Mouse (Mus musculus): ENCODE measurements around the gene Dusp9. TPM values are rescaled to one million over a fixed set of nuclear protein-coding genes. Genes with fewer than 3 reads are reported as not detected.

Dusp9 gene
- total and polyA plus RNA-seq, 3 experiments: 4.7 to 5.2 TPM; not detected in 1

DNA sequence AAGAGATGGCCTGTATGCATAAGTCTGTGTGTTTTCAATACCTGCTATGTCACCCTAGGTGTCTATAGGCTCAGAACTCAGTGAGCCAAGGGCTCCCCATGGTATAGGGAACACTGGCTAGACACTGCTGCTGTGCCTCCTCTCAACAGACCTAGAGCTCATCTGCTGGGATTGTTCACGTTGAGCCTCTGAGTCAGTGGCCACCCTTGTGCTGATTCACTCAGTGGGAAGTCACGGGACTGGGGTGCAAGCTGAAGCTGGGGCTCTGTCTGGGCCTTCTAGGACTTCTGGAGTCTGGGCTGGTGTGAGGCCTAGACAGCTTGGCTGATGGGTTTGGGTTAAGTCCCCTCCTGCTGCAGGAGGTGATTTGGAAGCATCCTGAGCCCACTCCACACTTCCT, 36.0 kb downstream of the Dusp9 start:
- no peak for DNase-seq (ENCODE audit: low read depth, low spot score)
- Histone ChIP-seq H3K27ac (ENCODE audit: control insufficient read depth, low read depth, low read length) (no peak overlapping the region), H3K4me3 (ENCODE audit: control insufficient read depth in 1 of 2, insufficient read depth in 1 of 2, low read depth in 2 of 2, low read length in 2 of 2) (no peak overlapping the region), H3K9me3 (replicated peaks; ENCODE audit: insufficient read depth, low read length) (no peaks in the 10 kb centered on the region), H3K36me3 (ENCODE audit: control insufficient read depth in 1 of 2, insufficient read depth in 2 of 2, low read length in 2 of 2) (no peaks in the 10 kb centered on the region), H3K79me2 (ENCODE audit: control insufficient read depth, insufficient read depth, low read length, poor library complexity) (no peaks in the 10 kb centered on the region; the same call in 1 of the 2 replicates), H3K27me3 (ENCODE audit: control insufficient read depth in 1 of 2, insufficient read depth in 2 of 2, low read length in 2 of 2) (no peaks in the 10 kb centered on the region), H3K9ac (ENCODE audit: control insufficient read depth, low read depth, low read length, poor library complexity, severe bottlenecking) (no peak overlapping the region), H3K4me1 (ENCODE audit: control insufficient read depth in 1 of 2, insufficient read depth in 2 of 2, low read length in 2 of 2) (0 out of 4 replicates have a peak, but pooled peaks cover 0 to 5% of the 10 kb centered on the region in 2 experiments)
- TF ChIP-seq MEF2A (IDR thresholded peaks at IDR 0.05; ENCODE audit: extremely low read depth, insufficient replicate concordance, low read depth, low read length, poor library complexity, severe bottlenecking): no peak

DNA sequence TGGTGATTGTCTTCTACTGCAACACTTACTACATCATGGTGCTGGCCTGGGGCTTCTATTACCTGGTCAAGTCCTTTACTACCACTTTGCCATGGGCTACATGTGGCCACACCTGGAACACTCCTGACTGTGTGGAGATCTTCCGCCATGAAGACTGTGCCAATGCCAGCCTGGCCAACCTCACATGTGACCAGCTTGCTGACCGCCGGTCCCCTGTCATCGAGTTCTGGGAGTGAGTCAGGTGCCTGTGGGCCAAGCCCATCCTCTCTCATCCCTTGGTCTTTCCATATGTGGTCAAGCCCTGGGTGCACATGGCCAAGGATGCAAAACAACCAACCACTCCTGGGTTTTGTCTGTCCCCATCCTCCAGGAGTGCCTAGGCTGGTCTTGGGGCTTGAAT, 37.4 kb downstream of the Dusp9 start:
- no peaks in the 10 kb centered on the region for H3K36me3 ChIP-seq (ENCODE audit: control insufficient read depth in 1 of 2, insufficient read depth in 2 of 2, low read length in 2 of 2)
- 0 out of 4 replicates have a peak, but pooled peaks cover 0 to 5% of the 10 kb centered on the region in 2 experiments for H3K4me1 ChIP-seq (ENCODE audit: control insufficient read depth in 1 of 2, insufficient read depth in 2 of 2, low read length in 2 of 2)
- no peaks in the 10 kb centered on the region for H3K27me3 ChIP-seq (ENCODE audit: control insufficient read depth in 1 of 2, insufficient read depth in 2 of 2, low read length in 2 of 2)
- H3K9ac ChIP-seq (ENCODE audit: control insufficient read depth, low read depth, low read length, poor library complexity, severe bottlenecking): no peak overlapping the region
- no peaks in the 10 kb centered on the region; the same call in 1 of the 2 replicates for H3K79me2 ChIP-seq (ENCODE audit: control insufficient read depth, insufficient read depth, low read length, poor library complexity)
- no peak for TF ChIP-seq USF1 (IDR thresholded peaks at IDR 0.05; ENCODE audit: low read depth, low read length)
- TF ChIP-seq POLR2AphosphoS5 (IDR thresholded peaks at IDR 0.05; ENCODE audit: borderline replicate concordance, low read depth, low read length): no peak
- no peak for TF ChIP-seq USF2 (IDR thresholded peaks at IDR 0.05; ENCODE audit: borderline replicate concordance in 1 of 2, insufficient read depth in 1 of 2, low read depth in 1 of 2, low read length in 2 of 2)
- no peak for TF ChIP-seq CHD1 (IDR thresholded peaks at IDR 0.05; ENCODE audit: low read depth, low read length)
- TF ChIP-seq SIN3A (IDR thresholded peaks at IDR 0.05; ENCODE audit: low read length): no peak
- TF ChIP-seq ZNF384 (IDR thresholded peaks at IDR 0.05; ENCODE audit: low read depth, low read length): no peak
- no peak for TF ChIP-seq E2F4 (IDR thresholded peaks at IDR 0.05; ENCODE audit: borderline replicate concordance, low read depth, low read length)
- no peak for TF ChIP-seq POLR2A (IDR thresholded peaks at IDR 0.05; ENCODE audit: control insufficient read depth in 1 of 2, insufficient read depth in 1 of 2, low read depth in 1 of 2, low read length in 2 of 2, poor library complexity in 1 of 2)
- no peak for TF ChIP-seq MAX (IDR thresholded peaks at IDR 0.05; ENCODE audit: low read length)
- no peak for TF ChIP-seq ETS1 (IDR thresholded peaks at IDR 0.05; ENCODE audit: low read depth, low read length)
- TF ChIP-seq GATA1 (IDR thresholded peaks at IDR 0.05; ENCODE audit: low read depth, low read length): no peak
- TF ChIP-seq ZC3H11A (IDR thresholded peaks at IDR 0.05; ENCODE audit: low read depth, low read length): no peak
- no peak for TF ChIP-seq MXI1 (IDR thresholded peaks at IDR 0.05; ENCODE audit: low read depth, low read length)
- no peak for TF ChIP-seq UBTF (IDR thresholded peaks at IDR 0.05; ENCODE audit: borderline replicate concordance, insufficient read depth, low read depth, low read length)
- H3K27ac ChIP-seq (ENCODE audit: control insufficient read depth, low read depth, low read length): no peak overlapping the region
- no peak for DNase-seq (ENCODE audit: low read depth, low spot score)
- H3K4me3 ChIP-seq (ENCODE audit: control insufficient read depth in 1 of 2, insufficient read depth in 1 of 2, low read depth in 2 of 2, low read length in 2 of 2): no peak overlapping the region
- no peaks in the 10 kb centered on the region for H3K9me3 ChIP-seq (replicated peaks; ENCODE audit: insufficient read depth, low read length)
